Mouse (Mus musculus) hindbrain, embryonic 11.5 days (tissue): ENCODE measurements around the gene Sfxn5. TPM values are rescaled to one million over a fixed set of nuclear protein-coding genes. Genes with fewer than 3 reads are reported as not detected.

Source experiments
- ATAC-seq: fragments of 200-750 bp; cut with Nextera tagmentation; 2 replicates; pipeline ENCODE4 v1.8.0; 2017; ENCODE audit warnings: mild to moderate bottlenecking, moderate TSS enrichment, moderate library complexity; ENCODE audit not compliant: low FRiP score
- DNase-seq: peaks from one replicate; pipeline ENCODE4 v3.0.0-alpha.2; 2015; ENCODE audit warnings: low spot score
- H3K27ac ChIP-seq: fragments of 300-500 bp; sonication (generic); 2 replicates; pipeline ENCODE4 v1.5.1; 2014; ENCODE audit warnings: mild to moderate bottlenecking, low read depth, low read length
- H3K27me3 ChIP-seq: fragments of 300-500 bp; sonication (generic); 2 replicates; pipeline ENCODE4 v1.6.1; 2014; ENCODE audit warnings: mild to moderate bottlenecking, low read length, moderate library complexity, mixed read lengths; ENCODE audit not compliant: control insufficient read depth, insufficient read depth
- H3K36me3 ChIP-seq: fragments of 300-500 bp; sonication (generic); 2 replicates; pipeline ENCODE4 v1.6.1; 2014; ENCODE audit warnings: mild to moderate bottlenecking, low read length, moderate library complexity, mixed read lengths; ENCODE audit not compliant: control insufficient read depth, insufficient read depth
- H3K4me1 ChIP-seq: fragments of 300-500 bp; sonication (generic); replicated peaks from 2 replicates; pipeline ENCODE4 v1.6.1; 2014; ENCODE audit warnings: low read length, mixed read lengths; ENCODE audit not compliant: control insufficient read depth, insufficient read depth
- H3K4me2 ChIP-seq: fragments of 300-500 bp; sonication (generic); replicated peaks from 2 replicates; pipeline ENCODE4 v1.6.1; 2014; ENCODE audit warnings: mild to moderate bottlenecking, low read depth, low read length
- H3K4me3 ChIP-seq: fragments of 300-500 bp; sonication (generic); 2 replicates; pipeline ENCODE4 v1.5.1; 2014; ENCODE audit warnings: low read depth, low read length
- H3K9ac ChIP-seq: fragments of 300-500 bp; sonication (generic); 2 replicates; pipeline ENCODE4 v1.6.1; 2014; ENCODE audit warnings: low read depth, low read length
- H3K9me3 ChIP-seq: fragments of 300-500 bp; sonication (generic); 2 replicates; pipeline ENCODE4 v1.6.1; 2016; ENCODE audit warnings: low read length; ENCODE audit not compliant: control insufficient read depth
- WGBS: fragments of 180-500 bp; shearing (Covaris S2); extraction: QIAGEN DNeasy Blood & Tissue Kit; methylation state at CpG from one replicate; pipeline ENCODE4 v1.1.7; 2014; 5-methylcytosine and 5-hydroxymethylcytosine counted together
- polyA plus RNA-seq: library from polyadenylated mRNA; unstranded; fragments of >200 nt; fragmentation: Nextera tagmentation; extraction: Ambion mirVana; gene quantifications from 2 replicates; pipeline ENCODE4 v1.2.1, GENCODE M21; 2014

The Sfxn5 gene
- polyA plus RNA-seq, 1 experiment from 2014 or later = 6.2 TPM

GRCm38 (mm10) chr6:85249821-85250220, 83.4 kb downstream of the Sfxn5 start:
- 80% methylated on average over 9 of the region's 9 CpGs for WGBS
- ATAC-seq (no peak), DNase-seq (no peak)
- no peaks in the 10 kb centered on the region for H3K27me3 ChIP-seq
- no peak overlapping the region for H3K4me2 ChIP-seq
- no peaks in the 10 kb centered on the region for H3K36me3 ChIP-seq
- H3K4me1 ChIP-seq = no peaks in the 10 kb centered on the region
- no peaks in the 10 kb centered on the region for H3K9me3 ChIP-seq
- no peak overlapping the region for H3K4me3 ChIP-seq
- no peak overlapping the region for H3K9ac ChIP-seq
- H3K27ac ChIP-seq = no peak overlapping the region

- DNase-seq = peak; percentile 86
- Histone ChIP-seq H3K9ac (no peak overlapping the region), H3K4me2 (no peak overlapping the region), H3K27me3 (no peaks in the 10 kb centered on the region), H3K36me3 (no peaks in the 10 kb centered on the region), H3K4me3 (no peak overlapping the region), H3K4me1 (no peaks in the 10 kb centered on the region), H3K9me3 (no peaks in the 10 kb centered on the region), H3K27ac (no peak overlapping the region)
- 16% methylated on average over 4 of the region's 4 CpGs for WGBS
- ATAC-seq = peak; percentile 47
These were observed 94.2 kb downstream of the Sfxn5 start for GRCm38 (mm10) chr6:85239044-85239489.

- ATAC-seq (no peak), DNase-seq (no peak)
- Histone ChIP-seq H3K36me3 (no peaks in the 10 kb centered on the region), H3K4me2 (no peak overlapping the region), H3K27ac (no peak overlapping the region), H3K9me3 (no peaks in the 10 kb centered on the region), H3K4me1 (no peaks in the 10 kb centered on the region), H3K9ac (no peak overlapping the region), H3K4me3 (no peak overlapping the region), H3K27me3 (no peaks in the 10 kb centered on the region)
- WGBS = 60% methylated on average over 10 of the region's 10 CpGs
These were observed 95.5 kb downstream of the Sfxn5 start for GRCm38 (mm10) chr6:85237595-85238337.

- DNase-seq = peak; percentile 48
- no peak for ATAC-seq
- Histone ChIP-seq H3K9ac (no peak overlapping the region), H3K4me1 (0 out of 2 replicates have a peak, but pooled peaks cover 2% of the 10 kb centered on the region), H3K4me3 (no peak overlapping the region), H3K36me3 (no peaks in the 10 kb centered on the region), H3K4me2 (no peak overlapping the region), H3K27me3 (no peaks in the 10 kb centered on the region), H3K9me3 (no peaks in the 10 kb centered on the region), H3K27ac (no peak overlapping the region)
- 43% methylated on average over 5 of the region's 5 CpGs for WGBS
These were observed 96.2 kb downstream of the Sfxn5 start for GRCm38 (mm10) chr6:85237001-85237400.

GRCm38 (mm10) chr6:85234796-85235195, 98.4 kb downstream of the Sfxn5 start:
- Histone ChIP-seq H3K9me3 (no peaks in the 10 kb centered on the region), H3K27ac (no peak overlapping the region), H3K4me2 (no peak overlapping the region), H3K4me1 (0 out of 2 replicates have a peak, but pooled peaks cover 5% of the 10 kb centered on the region), H3K36me3 (no peaks in the 10 kb centered on the region), H3K27me3 (no peaks in the 10 kb centered on the region), H3K9ac (no peak overlapping the region), H3K4me3 (no peak overlapping the region)
- 34% methylated on average over 5 of the region's 5 CpGs for WGBS
- DNase-seq = no peak
- no peak for ATAC-seq

- DNase-seq = no peak
- H3K9me3 ChIP-seq = no peaks in the 10 kb centered on the region
- H3K27ac ChIP-seq = no peak overlapping the region
- no peak overlapping the region for H3K9ac ChIP-seq
- no peak for ATAC-seq
- H3K4me1 ChIP-seq = 0 out of 2 replicates have a peak, but pooled peaks cover 5% of the 10 kb centered on the region
- H3K4me2 ChIP-seq = no peak overlapping the region
- no peak overlapping the region for H3K4me3 ChIP-seq
- WGBS = 45% methylated on average over 7 of the region's 7 CpGs
- H3K36me3 ChIP-seq = no peaks in the 10 kb centered on the region
- no peaks in the 10 kb centered on the region for H3K27me3 ChIP-seq
These were observed 100.2 kb downstream of the Sfxn5 start for GRCm38 (mm10) chr6:85232836-85233623.

GRCm38 (mm10) chr6:85232045-85232444, 101.2 kb downstream of the Sfxn5 start:
- H3K4me3 ChIP-seq = no peak overlapping the region
- H3K27ac ChIP-seq = no peak overlapping the region
- no peaks in the 10 kb centered on the region for H3K27me3 ChIP-seq
- WGBS = 12% methylated on average over 4 of the region's 4 CpGs
- no peaks in the 10 kb centered on the region for H3K9me3 ChIP-seq
- no peak overlapping the region for H3K4me2 ChIP-seq
- no peaks in the 10 kb centered on the region for H3K36me3 ChIP-seq
- DNase-seq (no peak), ATAC-seq (no peak)
- H3K4me1 ChIP-seq = 0 out of 2 replicates have a peak, but pooled peaks cover 5% of the 10 kb centered on the region
- no peak overlapping the region for H3K9ac ChIP-seq

GRCm38 (mm10) chr6:85231469-85231868, 101.8 kb downstream of the Sfxn5 start:
- Histone ChIP-seq H3K4me3 (no peak overlapping the region), H3K9me3 (no peaks in the 10 kb centered on the region), H3K4me2 (no peak overlapping the region), H3K9ac (no peak overlapping the region), H3K4me1 (0 out of 2 replicates have a peak, but pooled peaks cover 5% of the 10 kb centered on the region), H3K36me3 (no peaks in the 10 kb centered on the region), H3K27me3 (no peaks in the 10 kb centered on the region), H3K27ac (no peak overlapping the region)
- WGBS = 28% methylated on average over 6 of the region's 6 CpGs
- 0 out of 2 replicates have a peak, but pooled peaks have one; percentile 23 for ATAC-seq
- DNase-seq = peak; percentile 30
